Mouse (Mus musculus) cortical plate, adult 2 months (tissue): Measurements from ENCODE around the gene Rab24.

Experiments used
- CTCF ChIP-seq: fragments of 200-500 bp; IDR thresholded peaks from 2 replicates; pipeline ENCODE4 v1.5.1; 2011; ENCODE audit warnings: mild to moderate bottlenecking, control low read depth, low read length; ENCODE audit not compliant: insufficient read depth; ENCODE audit errors: extremely low read depth
- POLR2A ChIP-seq: fragments of 200-500 bp; IDR thresholded peaks from 2 replicates; pipeline ENCODE4 v1.6.1; 2011; ENCODE audit warnings: mild to moderate bottlenecking, low read length, control low read depth; ENCODE audit not compliant: insufficient read depth; ENCODE audit errors: extremely low read depth

DNA sequence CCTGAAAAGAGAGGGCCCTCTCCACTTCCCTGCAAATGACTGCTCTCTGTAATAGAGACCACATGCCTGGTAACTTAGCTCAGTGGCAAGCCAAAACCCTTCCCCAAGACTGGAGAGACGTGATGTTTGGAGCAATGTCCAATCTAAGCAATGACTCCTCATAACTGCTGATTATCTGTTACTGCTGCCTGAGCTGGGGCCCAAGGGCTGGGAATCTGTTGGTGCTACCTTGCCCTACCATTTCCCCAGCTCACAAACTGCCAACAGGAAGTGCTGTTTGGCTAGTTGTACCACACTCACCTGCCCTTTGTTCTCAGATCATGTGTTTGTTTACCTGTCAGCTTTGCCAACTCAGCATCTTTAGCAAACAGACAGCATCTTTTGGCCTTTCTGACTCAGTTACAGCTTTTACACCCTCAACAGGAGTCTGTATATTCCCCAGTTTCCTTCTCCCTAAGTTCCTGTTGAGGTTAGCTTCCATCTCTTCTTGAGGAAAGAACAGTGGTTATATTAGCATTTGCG lies 6.8 kb downstream of the Rab24 start:
- no peak for TF ChIP-seq POLR2A
- no peak for TF ChIP-seq CTCF
